Mouse (Mus musculus): ENCODE data around the gene Ghr.

Gene Ghr

DNA sequence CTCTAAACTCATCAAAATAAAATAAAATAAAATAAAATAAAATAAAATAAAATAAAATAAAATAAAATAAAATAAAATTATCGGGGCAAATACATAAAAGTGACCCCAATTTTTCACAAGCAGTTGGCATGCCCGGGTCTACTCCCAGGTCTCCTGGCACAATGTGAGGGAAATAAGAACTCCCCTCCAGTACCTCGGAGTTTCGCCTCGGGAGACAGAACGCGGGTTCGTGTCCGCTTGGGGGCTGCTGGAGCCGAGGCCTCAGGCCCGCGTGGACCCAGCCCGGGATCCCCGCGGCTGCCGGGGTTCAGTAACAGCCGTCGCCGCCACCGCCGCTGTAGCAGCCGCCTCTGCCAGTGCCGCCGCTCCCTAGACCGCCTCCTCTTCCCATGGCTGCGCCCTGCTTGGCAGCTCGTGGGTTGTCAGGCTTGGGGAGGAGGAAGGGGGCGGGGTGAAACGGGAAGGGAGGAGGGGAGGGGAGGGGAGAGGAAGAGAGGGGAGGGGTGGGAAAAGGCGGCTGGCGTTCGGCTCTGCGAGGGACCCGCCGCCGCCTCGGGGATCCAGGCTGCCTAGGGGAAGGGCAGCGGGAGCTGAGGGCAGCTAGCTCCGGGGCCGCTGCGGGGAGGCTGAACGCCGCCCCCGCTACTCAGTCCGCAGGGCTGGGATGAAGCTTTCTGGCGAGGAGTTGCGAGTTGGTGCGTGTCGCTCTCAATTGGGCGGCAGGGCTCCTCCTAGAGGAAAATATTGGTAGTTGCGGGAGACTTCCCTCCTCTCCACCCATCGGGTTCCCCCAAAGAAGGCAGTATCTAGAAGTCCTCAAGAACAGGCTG is at the start of gene Ghr:
Gene Ghr (minus strand): TSS at position 686 of the 830 bp plus-strand sequence.
- DNase-seq (ENCODE audit: low spot score): peak; percentile 86

DNA sequence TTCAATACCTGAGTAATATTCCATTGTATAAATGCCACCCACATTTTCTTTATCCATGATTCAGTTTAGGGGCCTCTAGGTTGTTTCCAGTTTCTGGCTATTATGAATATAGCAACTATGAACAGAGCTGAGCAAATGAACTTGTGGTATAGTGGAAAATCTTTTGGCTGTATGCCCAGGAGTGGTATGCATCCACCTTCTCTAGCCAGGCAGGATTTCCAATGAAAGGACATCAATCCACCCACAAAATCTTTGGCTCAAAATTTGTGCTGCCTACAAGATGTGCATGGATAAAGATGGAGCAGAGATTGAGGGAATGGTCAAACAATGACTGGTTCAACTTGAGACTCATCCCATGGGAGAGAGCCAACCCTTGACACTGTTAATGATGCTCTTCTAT is 39.5 kb upstream of the Ghr start:
- DNase-seq (ENCODE audit: low spot score): no peak

DNA sequence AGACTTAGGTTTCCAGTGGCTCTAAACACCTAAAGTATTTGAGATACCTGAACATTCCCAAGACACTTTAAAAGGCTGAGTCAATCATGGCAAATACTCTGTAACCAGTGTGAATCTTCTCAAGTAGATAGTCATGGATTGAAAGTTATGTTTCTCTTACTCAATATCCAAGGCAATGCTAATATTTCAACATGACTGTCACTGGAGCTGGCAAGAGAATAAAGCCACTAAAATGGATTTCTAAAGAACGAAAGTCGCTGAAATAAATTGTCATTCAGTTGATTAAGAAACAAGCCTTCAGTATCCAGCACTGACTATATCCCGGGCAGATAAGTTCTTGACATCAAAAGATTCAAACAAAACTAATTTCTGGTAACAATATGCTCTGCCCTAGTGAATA is 37.1 kb upstream of the Ghr start:
- DNase-seq (ENCODE audit: low spot score): no peak

DNA sequence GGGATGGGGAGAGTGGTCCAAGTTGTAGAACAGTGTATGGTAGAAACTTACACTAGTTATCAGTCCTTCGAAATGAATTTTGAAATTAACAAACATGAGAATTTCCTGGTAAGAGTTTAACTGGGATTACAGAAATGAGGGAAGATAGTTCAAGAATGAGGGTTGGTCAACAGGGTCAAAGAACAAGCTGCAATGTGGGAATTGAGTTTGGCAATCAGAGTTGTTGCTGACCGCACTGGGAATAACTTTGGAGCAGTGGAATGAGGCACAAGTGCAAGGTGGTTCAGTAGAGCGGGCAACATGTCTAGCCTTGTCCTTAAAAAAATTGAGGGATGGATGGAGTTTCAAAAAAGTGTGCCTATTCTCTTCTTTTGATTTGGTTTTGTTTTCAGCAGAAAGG is 35.0 kb upstream of the Ghr start:
- DNase-seq (ENCODE audit: low spot score): no peak

DNA sequence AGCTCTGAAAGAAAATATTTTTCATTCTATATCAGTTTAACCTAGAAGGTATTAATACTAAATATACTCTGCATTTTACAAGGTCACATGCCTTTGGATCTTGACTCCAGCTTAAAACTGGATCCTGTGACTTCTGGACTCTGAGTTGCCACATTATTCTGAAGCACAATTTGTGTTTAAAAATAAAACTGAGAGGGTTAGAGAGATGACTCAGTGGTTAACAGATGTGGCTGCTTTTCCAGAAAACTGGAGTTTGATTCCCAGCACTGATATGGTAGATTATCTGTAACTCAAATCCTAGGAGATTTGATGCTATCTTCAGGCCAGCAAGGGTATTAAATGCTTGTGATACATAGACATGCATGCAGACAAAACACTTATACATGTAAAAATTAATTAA is 28.7 kb upstream of the Ghr start:
- DNase-seq (ENCODE audit: low spot score): no peak

DNA sequence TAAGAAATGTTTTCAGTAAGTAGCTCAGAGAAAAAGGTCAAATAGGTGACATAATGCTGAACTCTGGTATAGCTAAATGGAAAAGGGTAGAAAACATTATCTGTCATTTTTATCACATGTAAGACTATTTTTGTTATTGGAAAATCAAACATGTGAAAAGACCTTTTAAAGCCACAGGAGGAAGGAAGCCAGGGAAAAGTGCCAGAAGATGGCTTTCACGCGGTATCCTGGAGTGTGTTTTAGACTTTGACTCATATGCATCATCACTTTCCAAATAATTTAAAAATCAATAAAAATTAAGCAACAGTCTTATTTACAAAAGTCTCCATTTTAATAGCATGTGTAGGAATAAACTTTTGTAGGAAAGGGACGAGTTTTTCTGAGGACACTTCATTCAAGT is 24.7 kb upstream of the Ghr start:
- DNase-seq (ENCODE audit: low spot score): no peak

DNA sequence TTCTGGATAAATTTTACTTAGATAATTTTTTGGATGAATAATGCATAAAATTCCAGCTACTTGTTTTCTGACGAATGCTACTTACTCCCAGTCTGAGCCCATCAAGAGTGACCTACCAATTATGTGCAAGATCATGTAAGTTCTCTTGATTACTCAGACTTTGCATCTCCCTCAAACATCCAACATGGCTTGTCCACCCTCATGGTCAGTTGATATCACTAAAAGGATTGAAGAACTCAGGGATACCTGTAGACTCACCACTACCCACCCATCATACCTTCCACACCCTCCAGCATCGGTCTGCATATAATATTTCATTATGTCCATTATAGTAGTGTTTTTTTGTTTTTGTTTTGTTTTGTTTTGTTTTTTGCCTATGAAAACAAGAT is 18.8 kb upstream of the Ghr start:
- no peak for DNase-seq (ENCODE audit: low spot score)

DNA sequence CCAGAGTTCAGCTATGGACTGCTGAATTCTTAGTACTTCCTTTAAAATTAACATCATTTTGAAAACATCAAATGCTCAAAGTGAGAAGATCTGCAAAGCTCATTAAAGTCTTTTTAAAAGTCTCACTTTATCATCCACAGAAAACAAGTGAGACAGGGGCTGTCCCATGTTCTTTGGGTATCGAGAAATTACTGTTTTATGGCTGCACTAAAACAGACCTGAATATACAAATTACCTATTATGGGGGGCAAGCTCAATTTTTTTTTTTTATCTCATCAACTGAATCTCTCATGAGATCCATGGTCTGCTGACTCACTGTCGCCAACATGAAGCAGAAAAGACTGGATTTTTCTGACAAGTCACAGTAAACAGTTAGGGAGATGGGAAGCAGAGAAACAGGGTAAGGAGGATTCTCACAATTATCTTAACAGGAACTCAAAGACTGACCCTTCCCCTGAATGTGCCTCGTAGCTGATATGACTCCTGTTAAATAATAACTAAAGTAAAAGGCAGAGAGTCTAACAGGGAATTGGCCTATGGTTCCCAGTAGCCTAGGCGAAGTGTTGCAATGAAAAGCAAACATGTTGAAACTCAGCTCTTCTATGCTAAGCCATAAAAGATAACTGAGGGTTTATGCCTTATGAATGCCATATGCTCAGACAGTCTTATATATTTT is 18.3 kb upstream of the Ghr start:
- DNase-seq (ENCODE audit: low spot score): no peak

DNA sequence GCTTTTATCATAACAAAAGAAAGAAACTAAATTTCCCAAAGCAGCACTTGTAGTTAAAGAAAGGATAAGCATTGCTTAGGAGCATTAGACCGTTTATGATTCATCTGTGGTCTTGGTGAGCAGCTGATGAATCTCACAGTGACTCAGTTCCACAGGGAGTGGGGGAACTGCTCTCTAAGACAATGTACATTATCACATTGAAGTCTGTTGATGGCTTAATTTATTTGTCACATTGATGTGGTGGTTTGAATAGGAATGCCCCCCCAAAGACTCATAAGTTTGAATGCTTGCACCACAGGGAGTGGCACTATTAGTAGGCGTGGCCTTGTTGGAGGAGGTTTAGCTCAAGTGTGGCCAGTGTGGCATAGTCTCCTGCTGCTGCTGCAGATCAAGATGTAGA is 4.6 kb upstream of the Ghr start:
- no peak for DNase-seq (ENCODE audit: low spot score)

DNA sequence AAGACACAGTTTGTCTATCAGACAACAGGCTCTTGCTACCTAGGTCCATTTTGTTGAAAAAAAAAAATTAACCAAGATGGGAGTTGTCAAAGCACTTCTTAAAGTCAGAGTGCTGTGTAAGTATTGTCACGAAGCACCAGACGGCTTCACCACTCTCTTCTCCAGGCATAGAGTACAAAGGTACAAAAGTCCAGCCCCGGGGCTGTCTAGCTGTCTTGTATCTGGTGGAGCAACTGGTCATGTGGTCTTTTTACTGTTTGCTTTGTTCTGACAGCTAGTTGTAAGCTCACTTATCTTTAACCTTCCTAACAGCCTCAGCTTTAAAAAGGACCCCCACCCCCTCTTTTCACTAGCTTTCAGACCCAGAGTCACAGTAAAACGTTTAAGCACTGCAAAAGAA is 1.1 kb upstream of the Ghr start:
- no peak for DNase-seq (ENCODE audit: low spot score)

DNA sequence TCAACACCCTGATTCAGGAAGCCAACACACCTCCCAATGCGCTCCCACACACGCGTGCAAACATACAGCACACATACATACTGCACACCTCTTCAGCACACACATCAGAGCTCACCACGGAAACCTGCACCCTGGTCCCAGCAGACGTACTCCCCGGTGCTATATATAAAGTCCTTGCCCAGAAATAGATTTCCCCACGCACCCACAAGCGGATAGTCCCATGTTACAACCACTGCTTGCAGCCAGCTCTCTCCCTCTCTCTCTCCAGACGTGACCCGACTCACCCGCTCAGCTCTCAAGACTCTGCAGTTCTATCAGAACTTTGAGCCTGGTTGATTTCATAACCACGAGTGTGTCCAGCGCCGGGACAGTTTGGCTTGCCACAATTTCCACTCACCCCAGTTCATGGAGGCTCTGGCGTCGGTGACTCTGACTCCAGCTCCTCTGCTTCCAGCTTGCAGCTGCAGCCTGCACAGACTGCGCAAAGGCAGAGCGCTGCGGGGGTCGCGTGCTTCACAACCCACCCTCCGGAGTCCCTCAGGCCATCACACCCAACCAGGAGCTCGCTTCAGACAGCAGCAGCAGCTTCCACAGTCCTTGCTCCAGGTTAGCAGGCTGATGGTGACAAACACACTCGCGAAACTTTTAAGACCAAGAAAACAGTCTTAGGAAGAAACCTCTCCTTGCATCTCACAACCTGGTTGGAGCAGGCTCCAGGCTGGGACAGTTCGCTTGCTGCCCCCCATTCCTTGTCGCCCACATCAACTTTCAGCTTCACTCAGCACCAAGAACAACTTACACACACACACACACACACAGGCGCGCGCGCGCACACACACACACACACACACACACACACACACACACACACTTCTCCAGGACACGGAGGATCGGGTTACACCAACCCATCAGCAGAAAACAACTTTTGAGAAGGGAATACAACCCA is 1.2 kb downstream of the Ghr start:
- peak; percentile 44 for DNase-seq (ENCODE audit: low spot score)

DNA sequence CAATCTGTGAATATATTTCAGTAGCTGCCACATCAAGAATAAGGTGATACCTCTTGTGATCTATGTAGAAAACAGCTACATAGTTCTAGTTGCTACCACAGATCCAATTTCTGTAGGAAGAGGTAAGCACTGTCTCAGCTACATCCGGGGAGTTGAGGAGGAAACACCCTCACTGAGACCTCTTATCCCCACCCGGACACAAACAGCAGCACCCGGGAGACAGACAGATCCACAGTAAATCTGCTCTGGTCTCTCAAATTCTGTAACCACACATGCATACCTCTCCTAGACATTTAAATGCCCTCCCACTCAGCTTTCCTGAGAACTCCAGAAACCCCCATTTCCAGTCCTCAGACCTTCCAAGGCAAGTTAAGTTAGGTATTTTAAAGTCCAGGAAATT is 2.0 kb downstream of the Ghr start:
- no peak for DNase-seq (ENCODE audit: low spot score)

DNA sequence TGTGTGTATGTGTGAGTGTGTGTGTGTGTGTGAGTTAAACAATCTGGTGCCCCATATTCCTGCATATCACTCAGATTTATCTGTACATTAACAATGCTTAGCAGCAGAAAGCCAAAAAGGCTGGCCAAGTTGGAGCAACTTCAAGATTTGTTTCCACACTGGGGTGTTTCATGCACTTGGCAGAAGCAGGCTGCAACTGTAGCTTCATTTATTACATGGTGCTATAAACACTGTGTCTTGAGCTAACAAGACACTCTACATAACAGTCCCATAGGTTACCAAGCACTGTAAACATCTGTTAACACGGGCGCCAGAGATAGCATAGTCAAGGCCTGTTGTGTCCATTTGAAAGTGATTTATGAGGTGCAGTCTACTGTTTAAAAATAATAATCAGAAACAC is 3.1 kb downstream of the Ghr start:
- DNase-seq (ENCODE audit: low spot score): no peak

DNA sequence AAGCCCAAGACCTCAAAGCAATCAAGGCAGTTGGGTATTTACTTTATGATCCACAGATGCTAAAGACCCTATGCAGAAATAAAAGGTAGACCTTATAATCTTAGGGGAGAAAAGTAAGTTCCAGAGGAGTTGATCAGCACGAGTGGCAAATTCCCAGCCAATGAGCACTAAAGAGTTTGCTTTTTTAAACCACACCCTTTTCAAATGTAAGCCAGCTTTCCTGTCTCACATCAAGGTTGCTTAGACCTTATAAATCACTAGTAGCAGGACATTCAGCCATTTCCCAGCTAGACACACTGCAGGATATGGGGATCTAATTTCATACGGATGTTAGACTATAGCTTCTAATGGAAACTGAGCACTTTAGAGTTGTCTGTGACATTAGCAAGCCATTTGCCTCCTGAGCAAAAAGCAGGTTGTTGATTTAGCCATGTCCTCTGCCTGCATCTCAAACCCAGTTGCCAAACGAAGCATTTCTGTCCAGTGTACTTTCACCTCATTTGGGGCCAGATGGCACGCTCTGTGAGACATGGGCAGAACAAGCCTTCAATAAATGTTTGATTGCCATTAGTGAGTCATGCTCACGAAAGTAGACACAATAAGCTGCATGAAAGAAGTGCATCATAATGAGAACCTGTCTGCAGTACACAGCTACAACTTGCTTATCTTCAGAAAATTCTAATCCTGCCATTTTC is 4.9 kb downstream of the Ghr start:
- DNase-seq (ENCODE audit: low spot score): no peak

DNA sequence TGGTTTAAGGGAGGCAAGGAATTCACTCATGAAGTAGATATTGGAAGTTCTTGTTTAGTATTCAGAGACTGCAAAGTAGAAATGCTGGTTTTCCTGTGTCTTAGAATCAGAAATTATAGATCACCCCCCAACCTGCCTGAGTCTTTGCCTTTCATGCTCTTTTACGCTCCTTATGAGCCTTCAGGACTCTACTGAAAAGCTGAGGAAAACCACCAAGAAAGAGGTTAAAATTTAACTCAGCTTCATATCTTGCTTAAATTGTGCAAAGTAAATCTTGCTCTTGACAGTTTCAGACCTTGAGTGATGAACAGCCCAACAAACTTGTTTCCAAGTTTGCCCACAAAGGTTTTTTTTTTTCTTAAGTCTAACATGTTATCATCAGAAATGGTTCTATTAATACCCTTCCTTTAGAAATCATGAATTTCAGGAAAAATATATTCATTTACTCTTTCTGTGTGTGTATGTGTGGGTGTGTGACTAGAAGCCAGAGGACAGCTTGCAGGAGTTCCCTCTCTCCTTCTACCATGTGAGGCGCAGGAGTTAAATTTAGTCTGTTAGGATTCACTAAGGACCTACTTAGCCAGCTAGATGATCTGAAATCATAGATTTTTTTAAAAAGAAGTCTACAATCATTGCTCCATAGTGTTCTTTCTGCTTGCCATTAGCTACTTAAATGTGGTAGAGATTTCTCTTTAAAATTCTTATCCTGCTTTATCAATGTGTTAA is 14.0 kb downstream of the Ghr start:
- no peak for DNase-seq (ENCODE audit: low spot score)

DNA sequence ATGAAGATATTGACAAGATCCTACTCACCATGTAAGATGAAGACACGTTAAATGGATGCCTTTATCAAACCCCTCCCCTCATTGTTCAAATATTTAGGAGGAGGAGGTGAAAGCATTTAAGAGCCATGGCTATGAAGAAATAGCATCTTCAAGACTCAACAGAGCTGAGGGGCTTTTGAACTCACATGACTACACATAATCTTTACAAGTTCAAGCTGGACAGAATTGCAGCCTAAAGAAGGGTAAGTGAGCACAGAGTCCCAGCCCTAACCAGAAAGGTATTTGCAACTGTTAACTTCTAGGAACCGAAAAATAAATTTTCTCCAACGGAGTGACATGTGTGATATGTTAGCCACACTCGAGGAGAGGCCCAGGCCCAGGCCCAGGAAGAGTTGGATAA is 18.7 kb downstream of the Ghr start:
- no peak for DNase-seq (ENCODE audit: low spot score)

DNA sequence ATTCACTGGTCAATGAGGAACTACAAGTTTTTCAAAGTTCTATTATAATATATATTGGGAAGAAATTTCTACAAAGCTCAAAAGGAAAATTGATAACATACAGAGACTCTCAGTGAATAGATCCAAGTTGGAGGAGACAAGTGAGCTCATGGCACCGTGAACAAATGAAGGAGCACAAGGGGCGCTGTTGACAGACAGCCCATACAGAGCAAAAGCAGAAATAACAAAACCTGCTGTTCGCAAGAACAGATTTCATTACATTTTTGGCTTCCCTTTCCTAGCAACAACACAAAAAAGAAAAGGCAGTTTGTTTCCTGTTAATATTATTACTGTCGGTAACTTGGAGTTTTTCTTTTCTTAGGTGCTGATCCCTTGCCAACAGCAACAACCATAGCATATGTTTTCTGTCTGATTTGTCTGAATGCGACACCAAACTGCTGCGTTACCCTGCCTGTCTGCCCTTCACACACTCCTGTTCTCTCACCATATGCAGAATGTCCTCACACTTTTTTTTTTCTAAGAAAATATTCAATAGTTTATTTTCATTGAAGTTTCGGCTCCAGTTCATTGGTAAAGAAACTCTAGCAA is 19.3 kb downstream of the Ghr start:
- DNase-seq (ENCODE audit: low spot score): no peak

DNA sequence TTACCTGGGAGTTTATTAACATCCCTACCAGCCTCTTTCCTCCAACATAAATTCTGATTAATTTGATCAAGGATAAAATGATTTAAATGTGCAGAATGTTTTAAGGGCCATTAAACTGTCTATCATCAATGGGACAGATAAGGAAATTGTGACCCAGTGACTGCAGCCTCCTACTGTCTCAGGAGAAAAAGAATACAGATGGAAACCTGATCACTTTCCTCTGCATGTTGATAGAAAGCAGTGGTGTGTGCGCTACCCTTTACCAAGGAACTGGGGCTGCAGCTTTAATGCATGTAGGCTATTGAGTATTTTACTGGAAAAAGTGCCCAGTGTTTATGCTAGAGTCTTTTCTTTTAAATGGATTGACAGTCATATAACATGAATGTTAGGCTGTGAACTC is 19.8 kb downstream of the Ghr start:
- no peak for DNase-seq (ENCODE audit: low spot score)

DNA sequence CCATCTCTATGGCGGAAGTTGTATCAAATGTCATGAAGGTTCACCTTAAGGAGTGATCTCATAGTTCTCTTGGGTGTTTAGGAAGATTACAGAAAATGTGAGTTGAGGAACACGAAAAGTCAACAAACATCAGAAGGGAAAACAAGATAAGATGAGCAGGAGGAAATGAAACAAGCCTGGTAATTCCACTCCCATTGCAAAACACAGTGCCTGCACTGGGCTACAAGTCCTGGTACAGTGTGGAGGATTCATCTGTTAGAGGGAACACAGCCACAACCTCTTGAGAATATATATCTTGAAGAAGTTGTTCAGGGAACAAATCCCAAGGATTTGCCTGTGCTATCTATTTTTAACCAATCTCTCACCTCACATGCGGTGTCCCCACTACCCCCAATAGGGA is 24.8 kb downstream of the Ghr start:
- no peak for DNase-seq (ENCODE audit: low spot score)

DNA sequence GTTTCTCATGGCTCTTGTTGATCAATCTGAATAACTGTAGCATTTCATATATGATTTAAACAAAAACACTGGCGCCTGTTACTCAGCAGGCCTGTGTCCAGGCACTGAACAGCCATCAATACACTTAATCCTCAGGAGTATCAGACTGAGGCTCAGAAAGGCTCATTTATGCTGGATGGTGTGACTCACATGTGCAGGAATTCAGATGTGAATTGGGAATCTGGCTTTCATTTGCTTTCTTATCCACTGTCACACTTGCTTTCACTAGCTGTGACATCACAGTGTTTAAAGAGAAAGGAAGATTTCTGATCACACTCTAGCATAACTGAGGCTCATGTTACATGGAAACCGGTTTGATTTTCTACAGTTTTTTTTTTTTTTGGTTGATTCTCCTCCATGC is 39.0 kb downstream of the Ghr start:
- no peak for DNase-seq (ENCODE audit: low spot score)

DNA sequence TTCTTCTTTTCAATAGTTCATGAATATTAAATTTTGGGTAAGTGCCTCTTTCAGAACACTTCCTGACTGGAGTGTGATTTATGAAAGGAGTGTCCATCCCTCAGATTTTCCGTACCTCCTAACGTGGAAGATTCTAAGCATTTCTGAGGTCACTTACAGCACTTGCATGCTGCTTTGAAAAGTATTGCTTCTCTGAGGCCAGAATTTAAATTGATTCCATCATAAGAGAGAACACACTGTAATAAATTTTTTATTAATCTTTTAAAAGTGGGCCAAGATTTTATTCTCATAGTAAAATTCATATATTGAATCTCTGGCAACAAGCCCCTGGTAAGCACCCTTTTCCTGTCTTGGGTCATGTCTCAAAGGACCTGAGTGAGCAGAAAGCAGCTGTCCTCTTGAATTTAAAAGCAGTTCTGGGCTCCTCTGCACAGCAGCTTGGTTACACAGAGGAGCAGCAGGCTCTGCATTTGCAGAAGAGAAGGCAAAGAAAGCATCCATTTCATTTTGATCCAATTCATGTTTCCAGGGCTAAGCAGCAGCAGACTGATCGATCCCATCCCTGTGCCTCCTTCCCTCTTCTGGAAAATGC is 46.9 kb downstream of the Ghr start:
- no peak for DNase-seq (ENCODE audit: low spot score)

All from ovary, postnatal 36 days (tissue).